Mouse (Mus musculus) ovary, postnatal 10 days (tissue): ENCODE data around the gene Arl5b.

ENCODE experiments used
- DNase-seq: peaks from one replicate; pipeline ENCODE4 v3.0.0; 2022; ENCODE audit warnings: low spot score

The Arl5b gene

GRCm38 (mm10) chr2:15112741-15113140 is 63.5 kb downstream of the Arl5b start:
- DNase-seq: no peak

- no peak for DNase-seq
These were observed 72.1 kb downstream of the Arl5b start for GRCm38 (mm10) chr2:15121217-15121680.
